Mouse (Mus musculus): ENCODE results near the gene Mast1. TPM values are rescaled to one million over a fixed set of nuclear protein-coding genes. Genes with fewer than 3 reads are reported as not detected.
A peak's percentile ranks its signal among the peaks of the same experiment; 100 is the strongest.
"Not testable (repeated sequence)": the region's sequence is repeated elsewhere in the genome, so short reads cannot be mapped to it uniquely, and the experiment has no call there.

The Mast1 gene
- polyA plus RNA-seq, 1 experiment from 2014 or later: 59.1 TPM

- Histone ChIP-seq H3K4me3 (no peak overlapping the region), H3K27me3 (peaks cover 82% of the 10 kb centered on the region), H3K9me3 (no peaks in the 10 kb centered on the region), H3K9ac (no peak overlapping the region), H3K4me2 (no peak overlapping the region), H3K27ac (no peak overlapping the region), H3K36me3 (peaks cover 71% of the 10 kb centered on the region), H3K4me1 (replicated peaks) (peaks cover 25% of the 10 kb centered on the region)
- ATAC-seq (ENCODE audit: low FRiP score): no peak
- WGBS: 82% methylated on average over 9 of the region's 9 CpGs
Observed at GRCm38 (mm10) chr8:84911854-84912253, 25.3 kb downstream of the Mast1 start.

- Histone ChIP-seq H3K4me1 (replicated peaks) (peaks cover 25% of the 10 kb centered on the region), H3K9me3 (no peaks in the 10 kb centered on the region), H3K9ac (no peak overlapping the region), H3K4me2 (no peak overlapping the region), H3K36me3 (peaks cover 58% of the 10 kb centered on the region), H3K4me3 (no peak overlapping the region), H3K27ac (no peak overlapping the region), H3K27me3 (peaks cover 69% of the 10 kb centered on the region)
- no peak for ATAC-seq (ENCODE audit: low FRiP score)
- 91% methylated on average over 6 of the region's 6 CpGs for WGBS
Observed at GRCm38 (mm10) chr8:84910551-84910950, 26.6 kb downstream of the Mast1 start.

- 86% methylated on average over 5 of the region's 5 CpGs for WGBS
- no peak overlapping the region for H3K4me2 ChIP-seq
- peaks cover 67% of the 10 kb centered on the region for H3K27me3 ChIP-seq
- no peak overlapping the region for H3K4me3 ChIP-seq
- no peak overlapping the region for H3K9ac ChIP-seq
- no peak overlapping the region for H3K27ac ChIP-seq
- H3K36me3 ChIP-seq: peaks cover 52% of the 10 kb centered on the region
- peaks cover 25% of the 10 kb centered on the region for H3K4me1 ChIP-seq (replicated peaks)
- no peak for ATAC-seq (ENCODE audit: low FRiP score)
- H3K9me3 ChIP-seq: no peaks in the 10 kb centered on the region
Observed at GRCm38 (mm10) chr8:84909949-84910348, 27.2 kb downstream of the Mast1 start.

GRCm38 (mm10) chr8:84909162-84909767, 27.9 kb downstream of the Mast1 start:
- Histone ChIP-seq H3K27ac (no peak overlapping the region), H3K4me2 (peak overlapping the region; percentile 56), H3K4me3 (peak overlapping the region; percentile 38), H3K9me3 (no peaks in the 10 kb centered on the region), H3K36me3 (peaks cover 45% of the 10 kb centered on the region), H3K4me1 (replicated peaks) (peaks cover 25% of the 10 kb centered on the region), H3K9ac (peak overlapping the region; percentile 58), H3K27me3 (peaks cover 67% of the 10 kb centered on the region)
- WGBS: 55% methylated on average over 20 of the region's 20 CpGs
- peak; percentile 12; the same call in 1 of the 2 replicates for ATAC-seq (ENCODE audit: low FRiP score)

- H3K36me3 ChIP-seq: peaks cover 40% of the 10 kb centered on the region
- H3K4me3 ChIP-seq: peak within 1 kb of the TSS; percentile 38
- H3K4me2 ChIP-seq: peak within 1 kb of the TSS; percentile 56
- H3K9me3 ChIP-seq: no peaks in the 10 kb centered on the region
- H3K9ac ChIP-seq: peak within 1 kb of the TSS; percentile 58
- peaks cover 62% of the 10 kb centered on the region for H3K27me3 ChIP-seq
- no peak within 1 kb of the TSS; the same call in 1 of the 2 replicates for H3K27ac ChIP-seq
- WGBS: 1% methylated on average over 45 of the region's 45 CpGs
- ATAC-seq (ENCODE audit: low FRiP score): peak; percentile 77
- H3K4me1 ChIP-seq (replicated peaks): peaks cover 27% of the 10 kb centered on the region
Observed at GRCm38 (mm10) chr8:84908421-84909161, 28.6 kb downstream of the Mast1 start, which contains the start of gene Dnase2a. TSS of gene Dnase2a (plus strand) at chr8:84908560.

- Histone ChIP-seq H3K27me3 (peaks cover 61% of the 10 kb centered on the region), H3K4me1 (replicated peaks) (peaks cover 29% of the 10 kb centered on the region), H3K4me2 (peak overlapping the region; percentile 56), H3K36me3 (peaks cover 36% of the 10 kb centered on the region), H3K4me3 (peak overlapping the region; percentile 38)
- H3K9me3 ChIP-seq; H3K9ac ChIP-seq; H3K27ac ChIP-seq; ATAC-seq (ENCODE audit: low FRiP score): not testable (repeated sequence)
- 29% methylated on average over 7 of the region's 7 CpGs for WGBS
Observed at GRCm38 (mm10) chr8:84907979-84908378, 29.2 kb downstream of the Mast1 start.

- ATAC-seq (ENCODE audit: low FRiP score): no peak
- 78% methylated on average over 8 of the region's 8 CpGs for WGBS
- H3K9me3 ChIP-seq: no peaks in the 10 kb centered on the region
- H3K4me3 ChIP-seq: no peak overlapping the region
- peaks cover 29% of the 10 kb centered on the region for H3K4me1 ChIP-seq (replicated peaks)
- H3K27ac ChIP-seq: no peak overlapping the region
- H3K4me2 ChIP-seq: no peak overlapping the region
- H3K36me3 ChIP-seq: peaks cover 31% of the 10 kb centered on the region
- peaks cover 61% of the 10 kb centered on the region for H3K27me3 ChIP-seq
- no peak overlapping the region for H3K9ac ChIP-seq
Observed at GRCm38 (mm10) chr8:84907493-84907892, 29.7 kb downstream of the Mast1 start.

GRCm38 (mm10) chr8:84907037-84907436, 30.1 kb downstream of the Mast1 start:
- H3K9ac ChIP-seq: no peak overlapping the region
- peaks cover 61% of the 10 kb centered on the region for H3K27me3 ChIP-seq
- H3K9me3 ChIP-seq: no peaks in the 10 kb centered on the region
- H3K4me3 ChIP-seq: no peak overlapping the region
- H3K4me1 ChIP-seq (replicated peaks): peaks cover 27% of the 10 kb centered on the region
- no peak for ATAC-seq (ENCODE audit: low FRiP score)
- H3K36me3 ChIP-seq: peaks cover 27% of the 10 kb centered on the region
- H3K4me2 ChIP-seq: no peak overlapping the region
- WGBS: 91% methylated on average over 9 of the region's 9 CpGs
- H3K27ac ChIP-seq: no peak overlapping the region

GRCm38 (mm10) chr8:84904351-84904750, 32.8 kb downstream of the Mast1 start:
- H3K4me2 ChIP-seq: no peak overlapping the region
- 93% methylated on average over 7 of the region's 7 CpGs for WGBS
- no peak for ATAC-seq (ENCODE audit: low FRiP score)
- no peak overlapping the region for H3K27ac ChIP-seq
- no peaks in the 10 kb centered on the region for H3K9me3 ChIP-seq
- 0 out of 2 replicates have a peak, but pooled peaks cover under 1% of the 10 kb centered on the region for H3K36me3 ChIP-seq
- no peak overlapping the region for H3K4me3 ChIP-seq
- H3K27me3 ChIP-seq: peaks cover 58% of the 10 kb centered on the region
- H3K4me1 ChIP-seq (replicated peaks): peaks cover 27% of the 10 kb centered on the region
- no peak overlapping the region for H3K9ac ChIP-seq

GRCm38 (mm10) chr8:84902920-84903661, 34.1 kb downstream of the Mast1 start:
- H3K4me1 ChIP-seq (replicated peaks): peaks cover 15% of the 10 kb centered on the region
- H3K4me3 ChIP-seq: peak overlapping the region; percentile 46
- H3K36me3 ChIP-seq: no peaks in the 10 kb centered on the region
- peak overlapping the region; percentile 79 for H3K4me2 ChIP-seq
- under 1% methylated on average over 68 of the region's 68 CpGs for WGBS
- H3K27ac ChIP-seq: no peak overlapping the region
- no peaks in the 10 kb centered on the region for H3K9me3 ChIP-seq
- peak; percentile 88 for ATAC-seq (ENCODE audit: low FRiP score)
- H3K27me3 ChIP-seq: peaks cover 56% of the 10 kb centered on the region
- peak overlapping the region; percentile 62 for H3K9ac ChIP-seq

- peaks cover 56% of the 10 kb centered on the region for H3K27me3 ChIP-seq
- peaks cover 14% of the 10 kb centered on the region for H3K4me1 ChIP-seq (replicated peaks)
- ATAC-seq (ENCODE audit: low FRiP score): peak; percentile 25
- H3K27ac ChIP-seq: no peak overlapping the region
- H3K36me3 ChIP-seq: no peaks in the 10 kb centered on the region
- WGBS: 3% methylated on average over 24 of the region's 24 CpGs
- H3K4me3 ChIP-seq: peak overlapping the region; percentile 46
- H3K9me3 ChIP-seq: no peaks in the 10 kb centered on the region
- H3K9ac ChIP-seq: peak overlapping the region; percentile 62
- H3K4me2 ChIP-seq: peak overlapping the region; percentile 79
Observed at GRCm38 (mm10) chr8:84902367-84902919, 34.7 kb downstream of the Mast1 start.

GRCm38 (mm10) chr8:84901752-84902151, 35.4 kb downstream of the Mast1 start, which contains the start of gene Klf1:
TSS of gene Klf1 (plus strand) at chr8:84901928.
- Histone ChIP-seq H3K9ac (peak within 1 kb of the TSS; percentile 62), H3K9me3 (no peaks in the 10 kb centered on the region), H3K4me3 (peak within 1 kb of the TSS; percentile 46), H3K4me1 (replicated peaks) (peaks cover 14% of the 10 kb centered on the region), H3K27ac (no peak within 1 kb of the TSS), H3K4me2 (peak within 1 kb of the TSS; percentile 79), H3K36me3 (no peaks in the 10 kb centered on the region), H3K27me3 (peaks cover 56% of the 10 kb centered on the region)
- WGBS: 80% methylated on average over 3 of the region's 3 CpGs
- no peak for ATAC-seq (ENCODE audit: low FRiP score)
